Mouse (Mus musculus) E14TG2a.4 (cell line): ENCODE measurements around the gene Phldb2.
A peak's percentile ranks its signal among the peaks of the same experiment; 100 is the strongest.

Experiments used
- CTCF ChIP-seq: conservative IDR thresholded peaks from 2 replicates; pipeline ENCODE4 v1.5.1; 2014; ENCODE audit warnings: low read length
- NANOG ChIP-seq: IDR thresholded peaks from 2 replicates; pipeline ENCODE4 v1.6.1; 2014; ENCODE audit warnings: borderline replicate concordance, low read length, mixed read lengths

GRCm38 (mm10) chr16:45973959-45974686 lies 20.7 kb upstream of the Phldb2 start:
- TF ChIP-seq CTCF (0 out of 2 replicates have a peak, but pooled peaks have one; percentile 8), NANOG (no peak)
